Comparison of ENCODE assay signal across 13 mouse cellular contexts in genomic region chr2:104714254-104714691, GRCm38 (mm10). TPM values are rescaled to one million over a fixed set of nuclear protein-coding genes. Genes with fewer than 3 reads are reported as not detected.
A peak's percentile ranks its signal among the peaks of the same experiment; 100 is the strongest.
DNase-seq lines count a peak whose midpoint lies in the region; ATAC-seq and TF ChIP-seq lines count a peak whose summit lies in the region.
"Had no signal": no experiment of that assay in that cellular context is flagged by ENCODE, and none has a peak within 500 bp of the region (broad histone marks: within the 10 kb centered on the region; RNA-seq: fewer than 3 reads in every experiment).

No protein-coding gene starts in this region.

- H3K9ac ChIP-seq in midbrain, embryonic 11.5 days (ENCODE audit: low read length), result no peak overlapping the region
- no peak overlapping the region for H3K9ac ChIP-seq in midbrain, embryonic 14.5 days (replicated peaks; ENCODE audit: low read length)
- H3K9ac ChIP-seq in stomach, postnatal 0 days (ENCODE audit: low read length), result no peak overlapping the region

- no peak for TF ChIP-seq EP300 in stomach, postnatal 0 days (optimal IDR thresholded peaks at IDR 0.05)

- no peak for TF ChIP-seq CTCF in gastrocnemius, adult 2 months (IDR thresholded peaks at IDR 0.05)
- no peak; the same call in 1 of the 2 replicates for TF ChIP-seq CTCF in stomach, postnatal 0 days (IDR thresholded peaks at IDR 0.05; ENCODE audit: low read depth)

- DNase-seq in gastrocnemius, adult 2 months, result peak; percentile 70
- DNase-seq in gastrocnemius, postnatal 4 days (ENCODE audit: low spot score in 2 of 2), result no peak
- peak; percentile 88 for DNase-seq in midbrain, embryonic 11.5 days (ENCODE audit: low spot score, missing footprints)
- no peak for DNase-seq in midbrain, embryonic 14.5 days
- DNase-seq in gastrocnemius, postnatal 25 days, result peak; percentile 27
- DNase-seq in stomach, postnatal 0 days (ENCODE audit: low spot score), result peak; percentile 21
- DNase-seq in adipocyte (ENCODE audit: low spot score), result no peak
- DNase-seq in layer of hippocampus, adult 8-10 months (ENCODE audit: low spot score in 2 of 2), result no peak

- H3K4me1 ChIP-seq in midbrain, embryonic 11.5 days (ENCODE audit: control insufficient read depth, insufficient read depth, low read length), result peaks cover 12% of the 10 kb centered on the region
- H3K4me1 ChIP-seq in midbrain, embryonic 14.5 days (ENCODE audit: control insufficient read depth, insufficient read depth, low read length), result peaks cover 11% of the 10 kb centered on the region
- H3K4me1 ChIP-seq in stomach, postnatal 0 days (replicated peaks; ENCODE audit: control insufficient read depth, insufficient read depth), result no peaks in the 10 kb centered on the region

- H3K4me3 ChIP-seq in gastrocnemius, adult 2 months, result no peak overlapping the region
- H3K4me3 ChIP-seq in midbrain, embryonic 11.5 days (ENCODE audit: low read depth, low read length), result no peak overlapping the region
- no peak overlapping the region for H3K4me3 ChIP-seq in midbrain, embryonic 14.5 days (replicated peaks; ENCODE audit: low read depth, low read length)
- H3K4me3 ChIP-seq in stomach, postnatal 0 days (ENCODE audit: low read depth, low read length), result no peak overlapping the region

- no peak overlapping the region for H3K4me2 ChIP-seq in midbrain, embryonic 11.5 days
- no peak overlapping the region for H3K4me2 ChIP-seq in midbrain, embryonic 14.5 days (ENCODE audit: low read length)
- no peak overlapping the region for H3K4me2 ChIP-seq in stomach, postnatal 0 days (replicated peaks; ENCODE audit: low read depth)

- 37% methylated on average over 15 of the region's 15 CpGs for WGBS in midbrain, embryonic 11.5 days
- 37% methylated on average over 15 of the region's 15 CpGs for WGBS in midbrain, embryonic 14.5 days
- WGBS in stomach, postnatal 0 days, result 56% methylated on average over 15 of the region's 15 CpGs

- H3K9me3 ChIP-seq in midbrain, embryonic 11.5 days (ENCODE audit: control insufficient read depth, low read length), result no peaks in the 10 kb centered on the region
- H3K9me3 ChIP-seq in midbrain, embryonic 14.5 days (ENCODE audit: control insufficient read depth, low read length), result no peaks in the 10 kb centered on the region
- H3K9me3 ChIP-seq in stomach, postnatal 0 days (ENCODE audit: control insufficient read depth, low read length), result no peaks in the 10 kb centered on the region

- ATAC-seq in midbrain, embryonic 11.5 days (ENCODE audit: low FRiP score), result no peak
- ATAC-seq in midbrain, embryonic 14.5 days (ENCODE audit: low FRiP score, low TSS enrichment), result no peak
- ATAC-seq in stomach, postnatal 0 days (ENCODE audit: low FRiP score, low TSS enrichment), result no peak

- H3K36me3 ChIP-seq in midbrain, embryonic 11.5 days (ENCODE audit: control insufficient read depth, insufficient read depth, low read length), result no peaks in the 10 kb centered on the region
- no peaks in the 10 kb centered on the region for H3K36me3 ChIP-seq in midbrain, embryonic 14.5 days (ENCODE audit: control insufficient read depth, insufficient read depth, low read length)
- no peaks in the 10 kb centered on the region for H3K36me3 ChIP-seq in stomach, postnatal 0 days (ENCODE audit: control insufficient read depth, insufficient read depth, low read length)

- H3K27ac ChIP-seq in gastrocnemius, adult 2 months, result no peak overlapping the region
- H3K27ac ChIP-seq in midbrain, embryonic 11.5 days (ENCODE audit: low read depth, low read length), result no peak overlapping the region
- H3K27ac ChIP-seq in midbrain, embryonic 14.5 days (replicated peaks; ENCODE audit: low read depth, low read length), result no peak overlapping the region
- no peak overlapping the region for H3K27ac ChIP-seq in stomach, postnatal 0 days (replicated peaks)

- H3K27me3 ChIP-seq in midbrain, embryonic 11.5 days (ENCODE audit: control insufficient read depth, insufficient read depth, low read length), result no peaks in the 10 kb centered on the region
- no peaks in the 10 kb centered on the region for H3K27me3 ChIP-seq in midbrain, embryonic 14.5 days (ENCODE audit: control insufficient read depth, insufficient read depth, low read length)
- no peaks in the 10 kb centered on the region for H3K27me3 ChIP-seq in stomach, postnatal 0 days (ENCODE audit: control insufficient read depth, insufficient read depth, low read length)

- intact Hi-C loops in gastrocnemius, adult 2 months (cut with DNase I), result no loop called here

RNA-seq across cellular contexts. Expression of gene Pin1rt1, which starts 1.9 kb away (rescaled TPM):
- total RNA-seq in gastrocnemius, adult 2 months (2021), result not detected
- total RNA-seq in gastrocnemius, postnatal 4 days (2021), result not detected
- not detected in 2 replicates for polyA plus RNA-seq in midbrain, embryonic 11.5 days (2014; fragmentation: Nextera tagmentation; extraction: Ambion mirVana)
- not detected in 2 replicates for polyA plus RNA-seq in midbrain, embryonic 14.5 days (2014; fragmentation: Nextera tagmentation; extraction: Ambion mirVana)
- not detected for total RNA-seq in gastrocnemius, postnatal 25 days (2021)
- polyA plus RNA-seq in stomach, postnatal 0 days (2015; fragmentation: Nextera tagmentation; extraction: Ambion mirVana), result 0.08 TPM in 1 of 2 replicates, not detected in the other
- not detected for total RNA-seq in layer of hippocampus, adult 8-10 months (2022)
- total RNA-seq: layer of hippocampus, adult 18-20 months; liver, adult 2 months; megakaryocyte progenitor cell, adult 5-6 weeks had no signal
- polyA plus RNA-seq: brain, embryonic 14.5 days; heart, embryonic 16.5 days; liver, adult 2 months had no signal

RNA-seq across cellular contexts. Expression of gene Tcp11l1, which starts 2.3 kb away (rescaled TPM):
- total RNA-seq in gastrocnemius, adult 2 months (2021), result 1 to 10 TPM; 8.6 to 9.2 TPM
- total RNA-seq in gastrocnemius, postnatal 4 days (2021), result 1 to 10 TPM; 7.1 to 9.5 TPM
- polyA plus RNA-seq in midbrain, embryonic 11.5 days (2014; fragmentation: Nextera tagmentation; extraction: Ambion mirVana), result 58.4 and 72.3 TPM in 2 replicates
- 66.1 and 80.2 TPM in 2 replicates for polyA plus RNA-seq in midbrain, embryonic 14.5 days (2014; fragmentation: Nextera tagmentation; extraction: Ambion mirVana)
- total RNA-seq in gastrocnemius, postnatal 25 days (2021), result 1 to 10 TPM; 4.4 to 7.1 TPM
- 22.0 and 23.9 TPM in 2 replicates for polyA plus RNA-seq in stomach, postnatal 0 days (2015; fragmentation: Nextera tagmentation; extraction: Ambion mirVana)
- 10 to 100 TPM; 39.0 to 53.4 (median 42.7) TPM for total RNA-seq in layer of hippocampus, adult 8-10 months (2022)

RNA-seq across cellular contexts. Expression of gene Depdc7, which starts 28.4 kb away (rescaled TPM):
- 1 to 10 TPM; 1.5 to 1.7 TPM for total RNA-seq in gastrocnemius, adult 2 months (2021)
- total RNA-seq in gastrocnemius, postnatal 4 days (2021), result 1 to 10 TPM; 2.4 to 3.3 TPM
- 4.0 and 5.5 TPM in 2 replicates for polyA plus RNA-seq in midbrain, embryonic 11.5 days (2014; fragmentation: Nextera tagmentation; extraction: Ambion mirVana)
- 1.1 and 1.2 TPM in 2 replicates for polyA plus RNA-seq in midbrain, embryonic 14.5 days (2014; fragmentation: Nextera tagmentation; extraction: Ambion mirVana)
- total RNA-seq in gastrocnemius, postnatal 25 days (2021), result 1 to 10 TPM; 1.4 to 1.9 TPM
- polyA plus RNA-seq in stomach, postnatal 0 days (2015; fragmentation: Nextera tagmentation; extraction: Ambion mirVana), result 7.3 and 7.4 TPM in 2 replicates
- 1 to 10 TPM; 2.6 to 3.6 (median 3.2) TPM for total RNA-seq in layer of hippocampus, adult 8-10 months (2022)

Comparison
In these comparisons a context has a peak if more than half of its experiments do, and no peak if none do; other contexts are left out.
1. DNase-seq: peak in gastrocnemius, adult 2 months (single experiment), midbrain, embryonic 11.5 days (single experiment), gastrocnemius, postnatal 25 days (single experiment) and stomach, postnatal 0 days (single experiment); none in gastrocnemius, postnatal 4 days (0 of 2), midbrain, embryonic 14.5 days (single experiment), adipocyte (single experiment) and layer of hippocampus, adult 8-10 months (0 of 2).